Mouse (Mus musculus): ENCODE data around the gene Rgn. TPM values are rescaled to one million over a fixed set of nuclear protein-coding genes. Genes with fewer than 3 reads are reported as not detected.
A peak's percentile ranks its signal among the peaks of the same experiment; 100 is the strongest.

Gene Rgn
- polyA plus RNA-seq, 1 experiment from 2014 or later = 112 TPM

DNA sequence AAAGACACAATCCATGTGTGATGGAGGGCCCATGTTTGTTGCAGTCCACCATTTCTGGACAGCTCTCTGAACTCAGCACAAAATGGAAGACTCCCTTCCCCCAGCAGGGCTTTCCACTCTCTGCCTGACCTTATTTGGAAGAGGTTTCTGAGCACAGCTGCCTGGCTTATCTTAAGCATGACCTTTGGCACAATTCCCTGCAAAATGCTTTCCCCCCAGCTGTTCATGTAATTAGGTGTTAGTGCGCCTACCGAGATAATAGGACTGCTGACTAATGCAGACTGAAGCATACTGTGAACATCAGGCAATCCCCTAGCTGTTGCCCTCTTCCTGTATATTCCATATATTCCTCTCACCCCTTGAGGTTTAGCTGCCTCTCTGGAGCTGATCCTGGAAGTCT lies 21.4 kb downstream of the Rgn start:
- Histone ChIP-seq H3K36me3 (no peaks in the 10 kb centered on the region), H3K9me3 (replicated peaks) (no peaks in the 10 kb centered on the region; the same call in 1 of the 2 replicates), H3K9ac (no peak overlapping the region; the same call in 1 of the 2 replicates), H3K27me3 (no peaks in the 10 kb centered on the region), H3K4me1 (replicated peaks) (peaks cover 32% of the 10 kb centered on the region), H3K4me2 (no peak overlapping the region), H3K27ac (peak overlapping the region; percentile 63), H3K4me3 (replicated peaks) (no peak overlapping the region)
- 31% methylated on average over 2 of the region's 2 CpGs for WGBS (ENCODE audit: insufficient replicate concordance)
- ATAC-seq (ENCODE audit: low read depth) (peak; percentile 85), DNase-seq (peak; percentile 49)

DNA sequence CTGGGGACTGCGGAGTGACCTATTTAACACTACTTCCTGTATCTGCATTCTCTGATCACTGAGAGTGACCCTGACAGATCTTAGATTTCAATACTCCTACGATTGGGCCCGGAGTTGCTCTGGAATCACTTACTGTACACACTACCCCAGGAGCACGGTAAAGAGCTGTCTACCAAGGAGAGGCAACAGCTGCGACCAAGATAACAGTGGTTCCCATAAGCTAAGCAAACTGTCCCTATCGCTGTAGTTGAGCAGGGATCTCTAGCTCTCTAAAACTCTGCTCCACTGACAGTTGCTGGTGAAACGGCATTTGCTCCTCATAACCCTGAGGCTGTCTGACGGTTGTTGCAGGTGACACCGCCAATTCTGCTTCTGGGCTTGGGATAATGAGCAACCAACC lies 23.1 kb downstream of the Rgn start:
- WGBS (ENCODE audit: insufficient replicate concordance) = 45% methylated on average over 9 of the region's 9 CpGs
- Histone ChIP-seq H3K27me3 (no peaks in the 10 kb centered on the region), H3K4me3 (replicated peaks) (no peak overlapping the region), H3K4me2 (no peak overlapping the region), H3K9ac (no peak overlapping the region), H3K4me1 (replicated peaks) (peaks cover 32% of the 10 kb centered on the region), H3K9me3 (replicated peaks) (no peaks in the 10 kb centered on the region; the same call in 1 of the 2 replicates), H3K27ac (no peak overlapping the region), H3K36me3 (no peaks in the 10 kb centered on the region)
- peak; percentile 10 for DNase-seq
- peak; percentile 67 for ATAC-seq (ENCODE audit: low read depth)

DNA sequence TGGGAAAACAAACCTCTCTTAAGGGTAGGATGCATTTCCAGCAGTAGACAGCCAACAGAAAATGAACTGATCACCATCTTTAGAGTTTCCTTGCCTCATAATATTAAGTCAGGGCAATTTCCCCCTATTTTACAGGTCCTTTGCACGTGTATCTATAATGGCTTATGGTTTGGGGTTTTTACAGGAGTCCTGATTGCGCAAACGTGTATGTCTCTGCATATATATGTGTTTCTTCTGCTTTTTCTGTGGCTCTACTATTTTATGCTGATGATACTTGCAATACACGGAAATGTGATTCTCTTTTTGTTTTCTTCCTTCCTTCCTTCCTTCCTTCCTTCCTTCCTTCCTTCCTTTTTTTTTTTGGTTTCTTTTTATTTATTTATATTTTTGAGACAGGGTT lies 24.3 kb downstream of the Rgn start:
- Histone ChIP-seq H3K9ac (no peak overlapping the region), H3K36me3 (no peaks in the 10 kb centered on the region), H3K4me3 (replicated peaks) (no peak overlapping the region), H3K27me3 (no peaks in the 10 kb centered on the region), H3K27ac (no peak overlapping the region), H3K4me2 (no peak overlapping the region), H3K4me1 (replicated peaks) (peaks cover 32% of the 10 kb centered on the region), H3K9me3 (replicated peaks) (no peaks in the 10 kb centered on the region; the same call in 1 of the 2 replicates)
- WGBS (ENCODE audit: insufficient replicate concordance) = 43% methylated on average over 4 of the region's 4 CpGs
- ATAC-seq (ENCODE audit: low read depth) (no peak), DNase-seq (no peak)

DNA sequence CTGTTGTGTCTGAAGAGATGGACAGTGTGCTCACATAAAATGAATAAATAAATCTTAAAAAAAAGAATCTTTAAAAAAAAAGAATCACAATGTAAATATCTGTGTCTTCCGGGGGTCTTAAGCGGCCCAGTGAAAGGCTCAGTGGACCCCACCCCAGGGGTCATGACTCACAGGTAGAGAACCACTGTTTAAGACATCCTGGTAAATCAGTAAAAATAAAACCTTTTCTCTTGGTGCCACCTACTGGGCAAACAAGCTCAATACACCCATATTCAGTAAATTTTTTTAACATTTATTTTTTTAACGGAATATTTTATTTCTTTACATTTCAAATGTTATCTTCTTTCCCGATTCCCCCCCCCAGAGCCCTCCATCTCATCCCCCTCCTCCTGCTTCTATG lies 38.4 kb downstream of the Rgn start:
- H3K9me3 ChIP-seq (replicated peaks) = no peaks in the 10 kb centered on the region
- no peak overlapping the region for H3K4me3 ChIP-seq (replicated peaks)
- H3K9ac ChIP-seq = no peak overlapping the region
- no peaks in the 10 kb centered on the region for H3K27me3 ChIP-seq
- ATAC-seq (ENCODE audit: low read depth) (no peak), DNase-seq (no peak)
- H3K36me3 ChIP-seq = no peaks in the 10 kb centered on the region
- no peak overlapping the region for H3K27ac ChIP-seq
- 5% methylated on average over 4 of the region's 4 CpGs for WGBS (ENCODE audit: insufficient replicate concordance)
- no peaks in the 10 kb centered on the region for H3K4me1 ChIP-seq (replicated peaks)
- no peak overlapping the region for H3K4me2 ChIP-seq

DNA sequence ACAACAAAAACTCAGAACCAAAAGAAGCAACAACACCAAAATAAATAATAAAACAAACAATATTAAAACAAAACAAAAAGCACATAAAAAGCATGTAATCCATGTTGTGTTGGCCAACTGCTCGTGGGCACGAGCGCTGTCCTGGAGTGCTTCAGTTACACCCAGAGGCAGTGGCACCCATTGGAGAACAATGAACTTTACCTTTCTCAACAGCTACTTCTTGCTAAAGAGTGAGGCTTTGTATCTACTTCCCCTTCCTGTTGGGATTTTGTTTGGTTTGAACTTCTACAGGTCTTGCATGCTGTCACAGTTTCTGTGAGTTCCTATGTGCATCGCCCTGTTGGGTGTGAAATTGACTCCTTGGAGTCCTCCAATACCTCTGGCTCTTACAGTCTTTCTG lies 58.9 kb downstream of the Rgn start:
- 56% methylated on average over 4 of the region's 4 CpGs for WGBS (ENCODE audit: insufficient replicate concordance)
- no peaks in the 10 kb centered on the region for H3K9me3 ChIP-seq (replicated peaks)
- DNase-seq (no peak), ATAC-seq (ENCODE audit: low read depth) (no peak)
- H3K4me2 ChIP-seq = no peak overlapping the region
- no peaks in the 10 kb centered on the region for H3K27me3 ChIP-seq
- no peak overlapping the region for H3K4me3 ChIP-seq (replicated peaks)
- H3K27ac ChIP-seq = no peak overlapping the region
- no peaks in the 10 kb centered on the region for H3K36me3 ChIP-seq
- H3K4me1 ChIP-seq (replicated peaks) = no peaks in the 10 kb centered on the region
- no peak overlapping the region for H3K9ac ChIP-seq

Other genes with a start within 250 kb of the Rgn start
- 10.2 and 13.1 TPM in 2 replicates for gene Rp2, start 185.3 kb upstream of the Rgn start, polyA plus RNA-seq (2015; fragmentation: Nextera tagmentation; extraction: Ambion mirVana)
- 6.0 and 8.4 TPM in 2 replicates for gene Jade3, start 124.1 kb upstream of the Rgn start, polyA plus RNA-seq (2015; fragmentation: Nextera tagmentation; extraction: Ambion mirVana)
- gene Rbm10, start 67.7 kb downstream of the Rgn start, polyA plus RNA-seq (2015; fragmentation: Nextera tagmentation; extraction: Ambion mirVana) = 35.9 and 40.2 TPM in 2 replicates
- 158 and 169 TPM in 2 replicates for gene Ndufb11, start 67.8 kb downstream of the Rgn start, polyA plus RNA-seq (2015; fragmentation: Nextera tagmentation; extraction: Ambion mirVana)
- gene Uba1, start 108.5 kb downstream of the Rgn start, polyA plus RNA-seq (2015; fragmentation: Nextera tagmentation; extraction: Ambion mirVana) = 118 and 140 TPM in 2 replicates
- gene Cdk16, start 138.2 kb downstream of the Rgn start, polyA plus RNA-seq (2015; fragmentation: Nextera tagmentation; extraction: Ambion mirVana) = 32.0 and 36.7 TPM in 2 replicates
- 7.3 and 8.7 TPM in 2 replicates for gene Usp11, start 154.1 kb downstream of the Rgn start, polyA plus RNA-seq (2015; fragmentation: Nextera tagmentation; extraction: Ambion mirVana)
- gene Araf, start 248.0 kb downstream of the Rgn start, polyA plus RNA-seq (2015; fragmentation: Nextera tagmentation; extraction: Ambion mirVana) = 43.1 and 46.6 TPM in 2 replicates